Mouse (Mus musculus) ES-E14 (cell line): ENCODE data around the gene Olfr792. TPM values are rescaled to one million over a fixed set of nuclear protein-coding genes. Genes with fewer than 3 reads are reported as not detected.

Experiments used
- DNase-seq: peaks from one replicate; pipeline ENCODE4 v3.0.0-alpha.2; 2013; ENCODE audit warnings: low read depth, low spot score
- H3K27ac ChIP-seq: 2 replicates; pipeline ENCODE4 v1.5.1; 2012; ENCODE audit warnings: low read depth, mild to moderate bottlenecking, low read length, moderate library complexity, mixed read lengths; ENCODE audit not compliant: poor library complexity, insufficient read depth, severe bottlenecking
- H3K36me3 ChIP-seq: 2 replicates; pipeline ENCODE4 v1.6.1; 2012; ENCODE audit warnings: mild to moderate bottlenecking, low read length, moderate library complexity, mixed read lengths; ENCODE audit not compliant: control insufficient read depth, poor library complexity, insufficient read depth, severe bottlenecking
- H3K4me1 ChIP-seq, 2 experiments: fragments of 150-350 bp in 1 of 2; sonication (generic) in 1 of 2; 2 replicates each; pipeline ENCODE4 v1.6.1; 2012; ENCODE audit warnings: low read length in 2 of 2, mild to moderate bottlenecking in 1 of 2, mixed read lengths in 1 of 2; ENCODE audit not compliant: control insufficient read depth in 2 of 2, insufficient read depth in 2 of 2, poor library complexity in 1 of 2
- H3K4me3 ChIP-seq, 2 experiments: fragments of 150-350 bp in 1 of 2; sonication (generic) in 1 of 2; 2 replicates each; pipeline ENCODE4 v1.5.1; 2012; ENCODE audit warnings: low read length in 2 of 2, low read depth in 1 of 2, mild to moderate bottlenecking in 1 of 2, mixed read lengths in 1 of 2; ENCODE audit not compliant: insufficient read depth in 1 of 2, poor library complexity in 1 of 2, severe bottlenecking in 1 of 2
- H3K9ac ChIP-seq: 2 replicates; pipeline ENCODE4 v1.6.1; 2012; ENCODE audit warnings: low read depth, mild to moderate bottlenecking, low read length, mixed read lengths; ENCODE audit not compliant: poor library complexity, insufficient read depth, severe bottlenecking
- H3K9me3 ChIP-seq: fragments of 150-350 bp; sonication (generic); 2 replicates; pipeline ENCODE4 v1.6.1; 2012; ENCODE audit warnings: low read depth, mild to moderate bottlenecking, low read length; ENCODE audit not compliant: control insufficient read depth, insufficient read depth
- CHD2 ChIP-seq: IDR thresholded peaks from 2 replicates; pipeline ENCODE4 v1.6.1; 2014; ENCODE audit warnings: mild to moderate bottlenecking, low read depth, low read length, inconsistent platforms
- HCFC1 ChIP-seq: IDR thresholded peaks from 2 replicates; pipeline ENCODE4 v1.6.1; 2012; ENCODE audit warnings: low read length, inconsistent platforms, borderline replicate concordance; ENCODE audit not compliant: insufficient read depth
- MAFK ChIP-seq: IDR thresholded peaks from 2 replicates; pipeline ENCODE4 v1.6.1; 2014; ENCODE audit warnings: mild to moderate bottlenecking, low read depth, low read length, inconsistent platforms; ENCODE audit not compliant: insufficient read depth
- ZC3H11A ChIP-seq: IDR thresholded peaks from 2 replicates; pipeline ENCODE4 v1.6.1; 2012; ENCODE audit warnings: low read depth, mild to moderate bottlenecking, inconsistent platforms, low read length, borderline replicate concordance
- ZNF384 ChIP-seq: IDR thresholded peaks from 2 replicates; pipeline ENCODE4 v1.6.1; 2012; ENCODE audit warnings: low read depth, low read length, inconsistent platforms
- in situ Hi-C, 2 experiments: fragments of 600-800 bp; cut with MboI; formaldehyde crosslinking; loops; one replicate each; pipeline ENCODE4 v1.15.1; 2025; ENCODE audit warnings: low sequenced_read_pairs in 2 of 2, inconsistent platforms in 1 of 2; ENCODE audit not compliant: unreplicated experiment in 2 of 2
- total RNA-seq: library from RNA; depleted of rRNA; stranded (reverse); fragments of 300-350 nt; gene quantifications from 2 replicates; pipeline ENCODE4 v1.2.3, GENCODE M21; 2012; rRNA removed

The Olfr792 gene
- total RNA-seq, 1 experiment, result not detected

- H3K4me1 ChIP-seq, result no peaks in the 10 kb centered on the region
- in situ Hi-C loops, result no loop called here
- no peaks in the 10 kb centered on the region for H3K9me3 ChIP-seq
- no peaks in the 10 kb centered on the region for H3K36me3 ChIP-seq
- no peak for DNase-seq
- H3K9ac ChIP-seq, result no peak within 1 kb of the TSS
- H3K4me3 ChIP-seq, result no peak within 1 kb of the TSS
- no peak within 1 kb of the TSS for H3K27ac ChIP-seq
- TF ChIP-seq ZNF384 (no peak), MAFK (no peak), ZC3H11A (no peak), CHD2 (no peak), HCFC1 (no peak)
Observed at GRCm38 (mm10) chr10:129567355-129567754, 28.4 kb downstream of the Olfr792 start, which contains the start of gene Olfr794. TSS of gene Olfr794 (plus strand) at chr10:129567655.

GRCm38 (mm10) chr10:129577066-129577465, 38.1 kb downstream of the Olfr792 start:
- no peak for DNase-seq
- no peaks in the 10 kb centered on the region for H3K9me3 ChIP-seq
- in situ Hi-C loops, result no loop called here
- no peak for TF ChIP-seq CHD2
- TF ChIP-seq MAFK, result no peak
- TF ChIP-seq ZC3H11A, result no peak
- no peak for TF ChIP-seq ZNF384
- no peak for TF ChIP-seq HCFC1
- no peaks in the 10 kb centered on the region for H3K4me1 ChIP-seq
- H3K4me3 ChIP-seq, result no peak overlapping the region
- H3K9ac ChIP-seq, result no peak overlapping the region
- no peaks in the 10 kb centered on the region for H3K36me3 ChIP-seq
- H3K27ac ChIP-seq, result no peak overlapping the region

Other genes with a start within 250 kb of the Olfr792 start
- gene Olfr780, start 221.0 kb upstream of the Olfr792 start, total RNA-seq, result not detected in 2 replicates
- gene Olfr781, start 210.3 kb upstream of the Olfr792 start, total RNA-seq, result not detected in 2 replicates
- not detected in 2 replicates for gene Olfr782, start 190.3 kb upstream of the Olfr792 start, total RNA-seq
- 0.21 and 0.22 TPM in 2 replicates for gene Olfr784, start 155.1 kb upstream of the Olfr792 start, total RNA-seq
- gene Olfr785, start 133.7 kb upstream of the Olfr792 start, total RNA-seq, result not detected in 2 replicates
- gene Olfr786, start 111.9 kb upstream of the Olfr792 start, total RNA-seq, result not detected in 2 replicates
- gene Olfr787, start 77.3 kb upstream of the Olfr792 start, total RNA-seq, result 0.62 and 0.95 TPM in 2 replicates
- 0.05 TPM in 1 of 2 replicates, not detected in the other for gene Olfr788, start 68.2 kb upstream of the Olfr792 start, total RNA-seq
- gene Olfr789, start 54.4 kb upstream of the Olfr792 start, total RNA-seq, result not detected in 2 replicates
- gene Olfr790, start 40.7 kb upstream of the Olfr792 start, total RNA-seq, result not detected in 2 replicates
- not detected in 2 replicates for gene Olfr791, start 17.4 kb upstream of the Olfr792 start, total RNA-seq
- not detected in 2 replicates for gene Olfr794, start 28.5 kb downstream of the Olfr792 start, total RNA-seq
- gene Olfr796, start 73.4 kb downstream of the Olfr792 start, total RNA-seq, result not detected in 2 replicates
- gene Olfr798, start 88.8 kb downstream of the Olfr792 start, total RNA-seq, result not detected in 2 replicates
- not detected in 2 replicates for gene Olfr799, start 98.3 kb downstream of the Olfr792 start, total RNA-seq
- not detected in 2 replicates for gene Olfr800, start 118.5 kb downstream of the Olfr792 start, total RNA-seq
- not detected in 2 replicates for gene Olfr801, start 134.7 kb downstream of the Olfr792 start, total RNA-seq
- not detected in 2 replicates for gene Olfr802, start 149.0 kb downstream of the Olfr792 start, total RNA-seq
- gene Olfr803, start 155.1 kb downstream of the Olfr792 start, total RNA-seq, result not detected in 2 replicates
- not detected in 2 replicates for gene Olfr804, start 164.0 kb downstream of the Olfr792 start, total RNA-seq
- not detected in 2 replicates for gene Olfr805, start 190.2 kb downstream of the Olfr792 start, total RNA-seq
- not detected in 2 replicates for gene Olfr806, start 202.8 kb downstream of the Olfr792 start, total RNA-seq
- gene Olfr807, start 218.6 kb downstream of the Olfr792 start, total RNA-seq, result not detected in 2 replicates
- gene Olfr808, start 226.3 kb downstream of the Olfr792 start, total RNA-seq, result not detected in 2 replicates
- gene Olfr809, start 235.5 kb downstream of the Olfr792 start, total RNA-seq, result not detected in 2 replicates